Mouse (Mus musculus) lung, postnatal 25 days (tissue): ENCODE data around the gene Adk.

Experiments
- DNase-seq: peaks from one replicate; pipeline ENCODE4 v3.0.0; 2022; ENCODE audit warnings: low spot score

Gene Adk

GRCm38 (mm10) chr14:21173973-21174745 lies 121.8 kb downstream of the Adk start:
- no peak for DNase-seq

DNA sequence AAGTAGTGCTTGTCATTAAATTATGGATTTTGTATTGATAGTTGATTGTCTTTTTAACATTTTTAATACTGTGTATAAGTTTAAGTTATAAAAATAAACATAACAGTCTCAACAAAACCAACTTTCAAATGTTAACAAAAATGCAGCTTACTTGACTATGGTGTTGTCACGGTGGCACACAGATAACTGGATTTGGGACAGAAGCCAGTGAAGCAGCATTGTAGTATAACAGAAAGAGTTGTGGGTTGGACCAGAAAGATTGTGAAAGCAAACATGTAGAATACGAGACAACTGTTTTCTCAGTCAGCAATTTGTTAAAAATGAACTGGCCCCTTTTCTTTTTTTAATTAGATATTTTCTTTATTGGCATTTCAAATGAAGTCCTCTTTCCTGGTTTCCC lies 122.4 kb downstream of the Adk start:
- no peak for DNase-seq

GRCm38 (mm10) chr14:21177781-21178180 lies 125.4 kb downstream of the Adk start:
- no peak for DNase-seq

GRCm38 (mm10) chr14:21178356-21178755 lies 126.0 kb downstream of the Adk start:
- DNase-seq = no peak

- DNase-seq = no peak
These were observed 128.7 kb downstream of the Adk start for GRCm38 (mm10) chr14:21181053-21181452.

GRCm38 (mm10) chr14:21191966-21192365 lies 139.6 kb downstream of the Adk start:
- DNase-seq = no peak

- DNase-seq = no peak
These were observed 140.4 kb downstream of the Adk start for GRCm38 (mm10) chr14:21192749-21193148.

- DNase-seq = no peak
These were observed 142.0 kb downstream of the Adk start for GRCm38 (mm10) chr14:21194336-21194735.

DNA sequence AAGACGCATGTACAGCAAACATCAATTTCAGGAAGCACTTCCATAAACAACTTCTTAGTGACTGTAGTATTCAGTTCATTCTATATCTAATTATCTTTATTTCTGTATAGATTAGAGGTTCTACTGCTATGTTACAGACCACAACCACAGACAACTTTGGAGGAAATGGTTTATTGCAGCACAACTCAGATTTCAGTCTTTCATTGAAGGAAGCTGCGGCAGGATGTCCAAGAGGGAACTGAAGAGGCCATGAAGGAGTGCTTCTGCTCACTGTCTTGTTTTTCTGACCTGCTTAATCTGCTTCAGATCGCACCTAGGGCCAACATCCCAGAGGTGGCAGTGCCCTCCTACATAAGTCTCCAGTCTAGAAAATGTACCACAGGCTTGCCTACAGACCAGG lies 148.5 kb downstream of the Adk start:
- no peak for DNase-seq

DNA sequence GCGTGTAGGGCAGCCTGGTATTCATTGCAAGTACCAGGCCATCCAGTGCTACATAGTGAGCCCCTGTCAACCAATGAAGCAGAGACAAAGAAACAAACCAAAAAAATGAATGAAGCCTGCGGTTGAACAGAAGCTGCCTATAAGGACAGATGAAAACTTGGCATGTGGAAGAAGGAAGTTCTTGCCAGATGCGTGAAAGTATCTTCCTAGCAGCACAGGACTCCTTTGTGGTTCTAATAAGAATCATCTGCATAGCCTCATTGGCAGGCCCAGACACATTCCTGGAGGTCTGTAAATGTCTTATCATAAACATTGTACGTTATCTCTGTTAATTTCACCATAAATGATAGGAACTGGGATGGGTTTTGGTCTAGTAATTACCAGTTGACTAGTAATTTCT lies 154.1 kb downstream of the Adk start:
- no peak for DNase-seq

DNA sequence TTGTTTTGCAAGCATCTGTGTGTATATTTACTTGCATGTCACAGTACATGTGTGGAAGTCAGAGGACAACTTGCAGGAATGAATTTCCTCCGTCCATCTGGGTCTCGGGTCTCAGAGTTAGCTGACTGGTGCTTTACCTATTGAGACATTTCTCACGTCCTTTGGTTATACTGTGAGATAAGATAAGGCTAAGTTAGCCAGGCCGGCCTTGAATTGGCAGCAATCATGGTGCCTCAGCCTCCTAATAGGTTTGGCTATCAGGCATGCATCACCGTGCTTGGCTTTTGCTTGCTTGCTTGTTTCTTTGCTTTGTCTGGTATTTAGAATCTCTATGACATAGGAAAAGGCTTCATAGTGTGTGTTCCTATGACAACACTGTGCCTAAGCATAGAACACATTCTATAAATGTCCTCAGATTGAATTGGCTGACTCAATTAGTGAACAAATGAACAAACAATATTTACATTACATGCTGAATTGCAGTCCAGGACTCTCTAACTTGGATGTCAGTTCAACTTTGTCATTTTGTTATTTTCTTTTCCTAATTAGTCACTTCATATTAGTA lies 169.3 kb downstream of the Adk start:
- DNase-seq = no peak

- DNase-seq = no peak
These were observed 169.8 kb downstream of the Adk start for GRCm38 (mm10) chr14:21222206-21222605.

DNA sequence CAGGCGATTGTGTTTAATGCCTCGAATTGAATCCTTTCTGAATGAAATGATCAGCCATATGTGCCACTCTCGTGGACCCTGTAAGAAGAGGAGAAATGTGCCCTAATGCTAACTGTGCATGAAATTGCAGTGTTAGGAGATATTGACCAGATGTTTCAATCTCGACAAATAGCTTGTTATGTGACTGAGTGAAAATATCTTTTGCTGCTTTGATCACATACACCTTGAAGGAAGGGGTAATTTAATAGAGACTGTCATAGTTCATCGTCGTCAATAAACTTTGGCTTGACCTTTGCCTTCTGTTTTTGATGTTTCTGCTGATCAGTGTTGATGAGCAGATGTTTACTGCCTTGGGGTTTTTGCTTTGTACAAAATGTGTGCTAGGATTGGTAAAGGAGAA lies 171.1 kb downstream of the Adk start:
- DNase-seq = no peak

DNA sequence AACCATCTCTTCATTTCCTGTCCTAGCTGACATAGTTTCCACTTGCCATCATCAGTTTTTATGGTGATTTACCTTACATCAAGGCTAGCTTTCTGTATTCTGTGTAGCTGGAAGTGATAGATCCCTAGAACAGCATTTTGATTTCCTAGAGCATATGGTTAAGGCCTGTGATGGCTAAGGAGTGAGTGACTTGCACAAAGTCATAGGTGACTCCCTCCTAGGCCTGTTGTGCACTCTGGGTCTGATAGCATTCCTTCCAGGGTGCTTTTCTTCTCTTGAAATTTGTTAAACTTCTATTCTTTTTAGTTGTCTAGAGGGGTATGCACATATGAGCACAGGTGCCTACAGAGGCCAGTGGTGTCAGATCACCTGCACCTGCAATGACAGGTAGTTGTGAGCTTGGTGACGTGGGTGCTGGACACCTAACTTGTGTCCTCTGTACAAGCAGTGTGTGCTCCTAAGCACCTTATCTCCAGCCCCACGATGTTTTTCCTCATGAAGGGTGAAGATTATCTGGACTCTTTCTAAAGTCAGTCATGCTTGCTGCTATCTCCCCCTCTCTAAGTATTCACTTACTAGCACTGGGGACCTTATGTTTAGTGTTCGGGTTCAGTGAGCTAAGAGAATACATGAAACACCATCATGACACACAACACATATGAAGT lies 171.7 kb downstream of the Adk start:
- DNase-seq = no peak

- DNase-seq = no peak
These were observed 184.7 kb downstream of the Adk start for GRCm38 (mm10) chr14:21237051-21237450.

DNA sequence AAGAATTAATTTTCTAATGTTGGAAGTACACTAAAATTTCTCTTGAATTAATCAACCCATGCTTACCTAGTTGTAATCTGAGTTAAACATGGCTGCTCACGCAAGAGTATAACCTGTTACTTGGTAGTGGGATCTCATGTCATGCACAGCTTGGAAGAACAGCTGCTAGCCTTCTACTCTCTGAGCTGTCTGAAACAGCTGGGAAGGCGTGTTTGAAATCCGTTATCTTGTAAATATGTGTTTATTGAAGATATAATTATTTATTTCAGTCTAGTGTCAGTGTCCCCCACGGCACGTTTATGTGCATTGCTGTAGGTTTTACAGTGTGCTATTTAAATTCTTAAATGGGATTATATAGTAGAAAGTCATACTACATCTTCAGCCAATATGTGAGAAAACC lies 188.7 kb downstream of the Adk start:
- no peak for DNase-seq

DNA sequence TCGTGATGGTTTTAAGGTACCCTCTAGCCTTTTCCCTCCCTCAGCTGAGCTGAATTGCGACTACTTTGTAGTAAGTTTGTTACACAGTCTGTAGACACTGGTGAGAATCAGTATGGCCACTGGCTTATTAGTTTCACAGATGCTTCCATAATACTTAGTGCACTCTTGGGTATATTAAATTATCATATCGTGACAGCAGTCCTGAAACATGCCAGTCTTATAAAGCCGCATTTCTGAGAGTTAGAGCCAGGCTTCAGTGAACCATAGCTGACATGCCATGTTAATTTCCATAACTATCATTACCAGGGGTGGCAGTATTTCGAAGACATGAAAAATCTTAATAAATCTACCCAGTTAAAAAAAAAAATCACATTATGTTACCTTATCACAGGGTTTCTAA lies 199.0 kb downstream of the Adk start:
- no peak for DNase-seq

DNA sequence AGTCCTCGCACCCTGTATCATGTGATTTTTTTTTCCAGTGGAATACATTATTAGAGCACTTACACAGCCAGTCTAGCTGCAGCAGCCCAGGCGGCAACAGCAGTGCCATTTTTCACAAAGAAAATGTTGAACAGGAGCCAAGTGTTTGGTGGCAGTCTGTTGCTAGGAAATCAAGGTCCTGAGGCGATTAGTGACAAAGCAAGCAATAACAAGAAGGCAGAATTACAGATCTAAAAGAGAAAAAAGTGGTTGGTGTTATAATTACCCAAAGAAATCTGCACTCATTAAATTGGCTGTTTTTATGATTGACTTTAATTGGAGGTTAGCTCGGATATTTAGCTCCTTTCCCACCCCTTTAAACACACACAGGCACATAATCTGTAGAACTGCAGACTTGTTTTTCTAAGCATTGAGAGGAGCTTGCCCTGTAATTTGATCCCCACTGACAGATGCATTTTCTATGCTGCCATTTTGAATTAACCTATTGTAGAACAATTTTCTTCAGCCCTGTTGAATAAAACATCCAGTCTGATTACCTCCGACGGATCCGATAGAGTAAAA lies 200.0 kb downstream of the Adk start:
- no peak for DNase-seq

DNA sequence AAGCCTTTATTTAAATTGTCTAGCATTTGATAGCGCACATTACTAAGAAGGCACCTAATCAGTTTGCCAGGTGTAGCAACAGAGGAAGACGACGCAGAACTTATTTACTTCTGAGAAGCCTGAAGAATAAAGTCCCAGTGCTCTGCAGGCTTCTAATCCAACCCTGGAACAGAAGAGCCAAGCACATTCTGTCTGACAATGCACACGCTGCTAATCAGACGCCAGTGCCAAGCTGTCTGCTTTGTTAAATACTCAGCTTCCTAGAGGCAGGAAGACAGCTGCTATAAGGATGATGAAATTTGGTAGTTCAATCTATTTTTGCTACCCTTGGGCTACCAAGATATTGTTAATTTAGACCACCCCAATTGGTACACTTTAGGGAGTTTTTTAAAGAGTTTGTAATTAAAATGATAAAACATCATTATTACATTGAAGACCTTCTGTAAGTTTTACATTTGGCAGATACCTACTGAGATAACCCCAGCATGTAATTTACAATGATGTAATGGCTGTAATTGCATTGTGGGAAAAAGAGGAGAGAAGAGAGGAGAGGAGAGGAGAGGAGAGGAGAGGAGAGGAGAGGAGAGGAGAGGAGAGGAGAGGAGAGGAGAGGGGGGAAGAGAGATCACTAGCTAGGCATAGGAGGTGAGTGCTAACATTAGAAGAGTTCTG lies 201.1 kb downstream of the Adk start:
- no peak for DNase-seq

- DNase-seq = no peak
These were observed 201.6 kb downstream of the Adk start for GRCm38 (mm10) chr14:21253993-21254339.

DNA sequence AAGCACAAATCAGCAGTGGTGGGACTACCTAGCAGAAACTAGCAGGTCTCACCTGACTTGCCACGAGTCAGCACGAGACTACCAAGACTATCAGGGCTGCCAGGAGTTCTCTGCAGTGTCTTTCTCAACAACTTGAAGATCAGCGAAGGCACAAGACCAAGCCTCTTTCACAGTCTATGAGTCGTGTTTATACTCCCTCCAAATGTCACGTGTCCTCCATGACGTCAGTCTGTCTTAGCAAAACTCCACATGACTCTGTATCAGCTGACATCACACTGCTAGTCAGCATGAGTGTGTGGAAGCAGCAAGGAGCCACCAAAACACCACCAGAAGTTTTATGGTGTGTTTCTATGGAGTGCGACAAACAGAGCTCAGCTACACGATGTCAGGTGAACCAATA lies 215.9 kb downstream of the Adk start:
- DNase-seq = no peak

GRCm38 (mm10) chr14:21271472-21271871 lies 219.1 kb downstream of the Adk start:
- no peak for DNase-seq

GRCm38 (mm10) chr14:21275786-21276185 lies 223.4 kb downstream of the Adk start:
- no peak for DNase-seq
